Mouse (Mus musculus) midbrain, embryonic 11.5 days (tissue): ENCODE data around the gene Herc1. TPM values are rescaled to one million over a fixed set of nuclear protein-coding genes. Genes with fewer than 3 reads are reported as not detected.

ENCODE experiments used
- ATAC-seq: fragments of 200-750 bp; cut with Nextera tagmentation; 2 replicates; pipeline ENCODE4 v1.8.0; 2017; ENCODE audit warnings: moderate TSS enrichment, moderate library complexity; ENCODE audit not compliant: low FRiP score
- DNase-seq: peaks from one replicate; pipeline ENCODE4 v3.0.0; 2015; ENCODE audit warnings: low spot score; ENCODE audit errors: missing footprints
- H3K27ac ChIP-seq: fragments of 300-500 bp; sonication (generic); 2 replicates; pipeline ENCODE4 v1.5.1; 2014; ENCODE audit warnings: low read depth, low read length
- H3K27me3 ChIP-seq: fragments of 300-500 bp; sonication (generic); 2 replicates; pipeline ENCODE4 v1.6.1; 2014; ENCODE audit warnings: mild to moderate bottlenecking, low read length, moderate library complexity, mixed read lengths; ENCODE audit not compliant: control insufficient read depth, insufficient read depth
- H3K36me3 ChIP-seq: fragments of 300-500 bp; sonication (generic); 2 replicates; pipeline ENCODE4 v1.6.1; 2014; ENCODE audit warnings: mild to moderate bottlenecking, low read length, moderate library complexity, mixed read lengths; ENCODE audit not compliant: control insufficient read depth, insufficient read depth
- H3K4me1 ChIP-seq: fragments of 300-500 bp; sonication (generic); 2 replicates; pipeline ENCODE4 v1.6.1; 2014; ENCODE audit warnings: low read length; ENCODE audit not compliant: control insufficient read depth, insufficient read depth
- H3K4me2 ChIP-seq: fragments of 300-500 bp; sonication (generic); 2 replicates; pipeline ENCODE4 v1.6.1; 2014; ENCODE audit warnings: mild to moderate bottlenecking, moderate library complexity
- H3K4me3 ChIP-seq: fragments of 300-500 bp; sonication (generic); 2 replicates; pipeline ENCODE4 v1.5.1; 2014; ENCODE audit warnings: low read depth, low read length
- H3K9ac ChIP-seq: fragments of 300-500 bp; sonication (generic); 2 replicates; pipeline ENCODE4 v1.6.1; 2014; ENCODE audit warnings: low read length
- H3K9me3 ChIP-seq: fragments of 300-500 bp; sonication (generic); 2 replicates; pipeline ENCODE4 v1.6.1; 2016; ENCODE audit warnings: low read length; ENCODE audit not compliant: control insufficient read depth
- WGBS: fragments of 180-500 bp; shearing (Covaris S2); extraction: QIAGEN DNeasy Blood & Tissue Kit; methylation state at CpG from one replicate; pipeline ENCODE4 v1.1.7; 2014; 5-methylcytosine and 5-hydroxymethylcytosine counted together
- polyA plus RNA-seq: library from polyadenylated mRNA; unstranded; fragments of >200 nt; fragmentation: Nextera tagmentation; extraction: Ambion mirVana; gene quantifications from 2 replicates; pipeline ENCODE4 v1.2.1, GENCODE M21; 2014

Herc1 gene
- polyA plus RNA-seq, result 34.8 and 37.0 TPM in 2 replicates

- Histone ChIP-seq H3K27ac (peak within 1 kb of the TSS; percentile 95), H3K4me1 (peaks cover 7% of the 10 kb centered on the region), H3K4me2 (peak within 1 kb of the TSS; percentile 77), H3K36me3 (no peaks in the 10 kb centered on the region), H3K27me3 (no peaks in the 10 kb centered on the region), H3K4me3 (peak within 1 kb of the TSS; percentile 83), H3K9ac (peak within 1 kb of the TSS; percentile 96), H3K9me3 (no peaks in the 10 kb centered on the region)
- under 1% methylated on average over 85 of the region's 85 CpGs for WGBS
- DNase-seq (peak; percentile 99), ATAC-seq (peak; percentile 88)
Observed at GRCm38 (mm10) chr9:66349860-66350787, at the start of gene Herc1. Herc1 (plus strand) TSS chr9:66350450.

- no peak overlapping the region for H3K4me3 ChIP-seq
- H3K4me1 ChIP-seq, result no peaks in the 10 kb centered on the region
- H3K9me3 ChIP-seq, result no peaks in the 10 kb centered on the region
- no peaks in the 10 kb centered on the region for H3K27me3 ChIP-seq
- ATAC-seq, result no peak
- WGBS, result 90% methylated on average over 3 of the region's 3 CpGs
- H3K36me3 ChIP-seq, result no peaks in the 10 kb centered on the region
- no peak overlapping the region for H3K4me2 ChIP-seq
- no peak for DNase-seq
- no peak overlapping the region for H3K9ac ChIP-seq
- H3K27ac ChIP-seq, result no peak overlapping the region
Observed at GRCm38 (mm10) chr9:66304320-66305090, 45.7 kb upstream of the Herc1 start.

- no peak overlapping the region for H3K27ac ChIP-seq
- no peak for ATAC-seq
- 61% methylated on average over 25 of the region's 25 CpGs for WGBS
- no peaks in the 10 kb centered on the region for H3K27me3 ChIP-seq
- no peaks in the 10 kb centered on the region for H3K36me3 ChIP-seq
- H3K9ac ChIP-seq, result no peak overlapping the region
- no peak overlapping the region for H3K4me2 ChIP-seq
- H3K4me1 ChIP-seq, result no peaks in the 10 kb centered on the region
- no peaks in the 10 kb centered on the region for H3K9me3 ChIP-seq
- no peak overlapping the region for H3K4me3 ChIP-seq
- no peak for DNase-seq
Observed at GRCm38 (mm10) chr9:66305121-66306112, 44.8 kb upstream of the Herc1 start.

DNA sequence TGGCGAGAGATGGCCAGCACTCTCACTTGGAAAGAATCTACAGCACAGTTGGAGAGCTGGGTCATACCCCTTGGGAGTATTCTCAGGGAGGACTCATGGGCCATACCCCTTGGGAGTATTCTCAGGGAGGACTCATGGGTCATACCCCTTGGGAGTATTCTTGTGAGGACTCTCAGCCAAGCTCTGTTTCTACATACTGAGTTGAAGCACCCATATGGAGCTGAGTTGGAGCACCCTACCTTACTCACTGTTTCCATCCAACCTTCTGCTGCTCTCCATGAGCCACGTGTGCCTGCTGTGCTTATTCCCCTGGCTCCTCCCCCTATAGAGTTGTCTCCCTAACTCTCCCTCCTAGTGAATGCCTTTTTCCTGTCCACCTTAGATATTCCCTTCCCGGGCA is 43.8 kb upstream of the Herc1 start:
- DNase-seq (no peak), ATAC-seq (no peak)
- H3K4me1 ChIP-seq, result no peaks in the 10 kb centered on the region
- no peak overlapping the region for H3K27ac ChIP-seq
- no peaks in the 10 kb centered on the region for H3K9me3 ChIP-seq
- H3K4me2 ChIP-seq, result no peak overlapping the region
- WGBS, result 79% methylated on average over 3 of the region's 3 CpGs
- H3K27me3 ChIP-seq, result no peaks in the 10 kb centered on the region
- no peaks in the 10 kb centered on the region for H3K36me3 ChIP-seq
- no peak overlapping the region for H3K4me3 ChIP-seq
- no peak overlapping the region for H3K9ac ChIP-seq

GRCm38 (mm10) chr9:66307341-66307740 is 42.9 kb upstream of the Herc1 start:
- Histone ChIP-seq H3K27ac (no peak overlapping the region), H3K4me3 (no peak overlapping the region), H3K4me1 (no peaks in the 10 kb centered on the region), H3K4me2 (no peak overlapping the region), H3K27me3 (no peaks in the 10 kb centered on the region), H3K9ac (no peak overlapping the region), H3K9me3 (no peaks in the 10 kb centered on the region), H3K36me3 (no peaks in the 10 kb centered on the region)
- no peak for ATAC-seq
- no peak for DNase-seq
- 40% methylated on average over 2 of the region's 2 CpGs for WGBS

- Histone ChIP-seq H3K36me3 (no peaks in the 10 kb centered on the region), H3K4me2 (no peak overlapping the region), H3K4me3 (no peak overlapping the region), H3K27me3 (no peaks in the 10 kb centered on the region), H3K4me1 (no peaks in the 10 kb centered on the region), H3K27ac (no peak overlapping the region), H3K9ac (no peak overlapping the region), H3K9me3 (no peaks in the 10 kb centered on the region)
- no peak for DNase-seq
- 83% methylated on average over 4 of the region's 4 CpGs for WGBS
- no peak for ATAC-seq
Observed at GRCm38 (mm10) chr9:66308741-66309140, 41.5 kb upstream of the Herc1 start.

DNA sequence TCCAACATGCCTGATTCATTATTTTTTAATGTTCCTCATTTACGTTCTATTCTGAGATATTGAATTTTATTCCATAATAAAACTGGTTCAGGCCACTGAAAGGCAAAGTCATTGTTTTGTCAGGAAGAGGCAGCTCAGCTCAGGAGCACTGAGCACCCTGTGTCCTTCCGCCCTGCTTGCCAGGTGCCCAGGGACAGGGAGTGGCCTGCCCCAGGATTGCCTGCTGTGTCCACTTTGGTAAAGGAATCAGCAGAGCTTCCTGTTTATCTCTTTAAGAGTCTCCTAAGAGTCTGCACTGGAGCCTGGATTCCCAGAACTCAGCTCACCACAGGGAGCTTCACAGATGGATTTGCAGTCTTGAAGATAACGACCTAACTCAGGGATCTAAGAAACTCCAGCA is 38.8 kb upstream of the Herc1 start:
- H3K4me2 ChIP-seq, result no peak overlapping the region
- no peaks in the 10 kb centered on the region for H3K4me1 ChIP-seq
- DNase-seq, result no peak
- no peak for ATAC-seq
- H3K9ac ChIP-seq, result no peak overlapping the region
- no peaks in the 10 kb centered on the region for H3K27me3 ChIP-seq
- H3K4me3 ChIP-seq, result no peak overlapping the region
- H3K27ac ChIP-seq, result no peak overlapping the region
- 47% methylated on average over 3 of the region's 3 CpGs for WGBS
- no peaks in the 10 kb centered on the region for H3K36me3 ChIP-seq
- H3K9me3 ChIP-seq, result no peaks in the 10 kb centered on the region

- Histone ChIP-seq H3K4me1 (no peaks in the 10 kb centered on the region), H3K9me3 (no peaks in the 10 kb centered on the region), H3K4me3 (no peak overlapping the region), H3K9ac (no peak overlapping the region), H3K36me3 (no peaks in the 10 kb centered on the region), H3K4me2 (no peak overlapping the region), H3K27me3 (no peaks in the 10 kb centered on the region), H3K27ac (no peak overlapping the region)
- no peak for DNase-seq
- WGBS, result 84% methylated on average over 2 of the region's 2 CpGs
- no peak for ATAC-seq
Observed at GRCm38 (mm10) chr9:66316603-66317002, 33.6 kb upstream of the Herc1 start.
